Mouse (Mus musculus) embryonic facial prominence, embryonic 14.5 days (tissue): ENCODE measurements around the gene Mob4. TPM values are rescaled to one million over a fixed set of nuclear protein-coding genes. Genes with fewer than 3 reads are reported as not detected.
"Not testable (repeated sequence)": the region's sequence is repeated elsewhere in the genome, so short reads cannot be mapped to it uniquely, and the experiment has no call there.

Source experiments
- ATAC-seq: fragments of 200-750 bp; cut with Nextera tagmentation; 2 replicates; pipeline ENCODE4 v1.8.0; 2017; ENCODE audit warnings: low read depth, moderate number of reproducible peaks, moderate TSS enrichment
- DNase-seq: peaks from one replicate; pipeline ENCODE4 v3.0.0-alpha.2; 2015; ENCODE audit warnings: low spot score
- H3K27ac ChIP-seq: fragments of 300-500 bp; sonication (generic); replicated peaks from 2 replicates; pipeline ENCODE4 v1.5.1; 2014; ENCODE audit warnings: low read depth, mild to moderate bottlenecking, low read length, moderate library complexity
- H3K27me3 ChIP-seq: fragments of 300-500 bp; sonication (generic); replicated peaks from 2 replicates; pipeline ENCODE4 v1.6.1; 2014; ENCODE audit warnings: low read length; ENCODE audit not compliant: control insufficient read depth, insufficient read depth
- H3K36me3 ChIP-seq: fragments of 300-500 bp; sonication (generic); 2 replicates; pipeline ENCODE4 v1.6.1; 2014; ENCODE audit warnings: low read length, mixed read lengths; ENCODE audit not compliant: control insufficient read depth, insufficient read depth
- H3K4me1 ChIP-seq: fragments of 300-500 bp; sonication (generic); 2 replicates; pipeline ENCODE4 v1.6.1; 2014; ENCODE audit warnings: antibody characterized with exemption, low read length; ENCODE audit not compliant: control insufficient read depth, insufficient read depth
- H3K4me2 ChIP-seq: fragments of 300-500 bp; sonication (generic); 2 replicates; pipeline ENCODE4 v1.6.1; 2014; ENCODE audit warnings: low read depth, mild to moderate bottlenecking, low read length, moderate library complexity, mixed read lengths
- H3K4me3 ChIP-seq: fragments of 300-500 bp; sonication (generic); 2 replicates; pipeline ENCODE4 v1.5.1; 2014; ENCODE audit warnings: low read depth, mild to moderate bottlenecking, low read length
- H3K9ac ChIP-seq: fragments of 300-500 bp; sonication (generic); 2 replicates; pipeline ENCODE4 v1.6.1; 2014; ENCODE audit warnings: low read depth, mild to moderate bottlenecking, low read length, moderate library complexity, mixed read lengths
- H3K9me3 ChIP-seq: fragments of 300-500 bp; sonication (generic); 2 replicates; pipeline ENCODE4 v1.6.1; 2016; ENCODE audit warnings: low read length; ENCODE audit not compliant: control insufficient read depth
- WGBS: fragments of 180-500 bp; shearing (Covaris S2); extraction: QIAGEN DNeasy Blood & Tissue Kit; methylation state at CpG from one replicate; pipeline ENCODE4 v1.1.7; 2014; 5-methylcytosine and 5-hydroxymethylcytosine counted together
- polyA plus RNA-seq: library from polyadenylated mRNA; unstranded; fragments of >200 nt; fragmentation: Nextera tagmentation; extraction: Ambion mirVana; gene quantifications from 2 replicates; pipeline ENCODE4 v1.2.1, GENCODE M21; 2014

Mob4 gene
- polyA plus RNA-seq, 1 experiment from 2014 or later, result 122 TPM

DNA sequence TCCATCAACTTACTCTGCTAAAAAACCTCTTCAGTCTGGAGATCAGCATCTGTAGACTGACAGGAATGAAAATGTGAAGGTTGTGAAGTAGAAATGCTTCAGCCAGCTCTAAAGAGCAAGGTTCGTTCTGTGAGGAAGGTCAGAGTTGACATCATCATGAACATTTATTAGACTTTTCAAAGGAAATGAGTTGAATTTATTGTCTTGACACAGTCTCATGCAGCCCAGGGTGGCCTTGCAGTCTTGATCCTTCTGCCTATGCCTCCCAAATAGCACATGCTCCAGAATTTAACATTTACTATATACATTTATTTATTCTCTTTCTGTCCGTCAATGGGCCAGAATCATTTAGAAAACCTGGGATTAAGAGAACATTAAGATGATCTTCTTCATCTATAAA lies 7.5 kb upstream of the Mob4 start:
- H3K27me3 ChIP-seq, result no peaks in the 10 kb centered on the region
- ATAC-seq (no peak), DNase-seq (no peak)
- no peaks in the 10 kb centered on the region for H3K36me3 ChIP-seq
- H3K4me1 ChIP-seq, result no peaks in the 10 kb centered on the region
- no peak overlapping the region for H3K4me3 ChIP-seq
- no peak overlapping the region for H3K9ac ChIP-seq
- H3K9me3 ChIP-seq, result no peaks in the 10 kb centered on the region
- 89% methylated on average over 2 of the region's 2 CpGs for WGBS
- no peak overlapping the region for H3K4me2 ChIP-seq
- H3K27ac ChIP-seq, result no peak overlapping the region

- H3K36me3 ChIP-seq, H3K9me3 ChIP-seq, ATAC-seq, H3K27ac ChIP-seq, H3K4me3 ChIP-seq, DNase-seq, H3K4me1 ChIP-seq, H3K4me2 ChIP-seq, H3K27me3 ChIP-seq, H3K9ac ChIP-seq: not testable (repeated sequence)
- WGBS, result 97% methylated on average over 2 of the region's 2 CpGs
Measured at GRCm38 (mm10) chr1:55124136-55124535, 6.9 kb upstream of the Mob4 start.

DNA sequence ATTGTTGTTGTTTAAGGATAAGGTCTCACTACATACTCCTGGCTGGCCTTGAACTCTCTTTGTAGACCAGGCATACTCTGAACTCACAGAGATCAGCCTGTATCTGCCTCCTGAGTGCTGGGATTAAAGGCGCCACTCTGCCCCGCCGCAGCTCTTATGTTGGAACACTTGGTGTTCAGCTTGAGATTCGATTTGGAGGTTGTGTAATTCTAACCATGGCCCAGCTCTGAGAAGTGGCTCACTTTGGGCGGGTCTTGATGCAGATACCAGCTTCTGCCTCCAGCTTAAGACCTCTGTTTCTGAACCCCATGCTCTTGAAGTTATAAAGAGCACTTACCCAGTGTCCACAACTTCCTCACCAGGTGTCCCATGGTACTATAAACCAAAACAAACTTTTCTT lies 1.3 kb upstream of the Mob4 start:
- Histone ChIP-seq H3K27ac (no peak overlapping the region), H3K36me3 (no peaks in the 10 kb centered on the region), H3K4me3 (no peak overlapping the region), H3K27me3 (no peaks in the 10 kb centered on the region), H3K9me3 (no peaks in the 10 kb centered on the region), H3K4me2 (no peak overlapping the region), H3K9ac (no peak overlapping the region), H3K4me1 (peaks cover 20% of the 10 kb centered on the region)
- no peak for ATAC-seq
- no peak for DNase-seq
- 92% methylated on average over 5 of the region's 5 CpGs for WGBS

DNA sequence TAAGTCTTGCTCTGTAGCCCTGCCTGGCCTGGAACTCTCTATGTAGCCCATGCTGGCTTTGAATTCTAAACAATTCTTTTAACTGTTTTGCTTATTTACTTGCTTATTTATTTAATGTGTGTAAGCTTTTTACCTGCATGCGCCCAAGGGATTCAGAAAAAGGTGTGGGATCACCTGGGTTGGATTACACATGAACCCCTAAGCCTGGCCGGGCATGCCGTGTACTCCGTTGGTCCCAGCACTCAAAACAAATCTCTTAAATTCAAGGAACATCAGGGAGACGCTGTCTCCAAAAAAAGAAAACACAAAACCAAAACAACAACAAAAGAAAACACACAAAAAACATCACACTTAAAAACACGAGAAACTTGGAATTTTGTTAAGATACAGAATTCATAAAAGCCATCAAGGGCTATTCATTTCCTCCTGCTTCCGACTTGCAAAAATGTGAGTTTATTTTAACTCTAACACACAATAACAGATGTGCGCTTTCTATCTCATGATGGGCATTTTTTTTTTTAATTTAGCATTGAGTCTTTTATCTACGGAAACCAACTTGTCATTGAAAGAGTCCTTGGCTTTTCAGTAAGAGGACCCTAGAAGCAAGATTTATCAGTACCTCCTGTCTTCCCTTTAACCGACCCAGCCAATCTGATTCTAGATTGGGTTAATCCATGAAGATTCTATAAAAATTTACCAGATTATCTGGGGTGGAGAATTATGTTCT lies 678 bp upstream of the Mob4 start:
- Histone ChIP-seq H3K4me2 (peak overlapping the region; percentile 79), H3K9me3 (no peaks in the 10 kb centered on the region), H3K4me1 (peaks cover 20% of the 10 kb centered on the region), H3K4me3 (peak overlapping the region; percentile 99), H3K27ac (peak overlapping the region; percentile 98), H3K36me3 (no peaks in the 10 kb centered on the region), H3K9ac (peak overlapping the region; percentile 98), H3K27me3 (no peaks in the 10 kb centered on the region)
- ATAC-seq (no peak), DNase-seq (no peak)
- 60% methylated on average over 10 of the region's 10 CpGs for WGBS

DNA sequence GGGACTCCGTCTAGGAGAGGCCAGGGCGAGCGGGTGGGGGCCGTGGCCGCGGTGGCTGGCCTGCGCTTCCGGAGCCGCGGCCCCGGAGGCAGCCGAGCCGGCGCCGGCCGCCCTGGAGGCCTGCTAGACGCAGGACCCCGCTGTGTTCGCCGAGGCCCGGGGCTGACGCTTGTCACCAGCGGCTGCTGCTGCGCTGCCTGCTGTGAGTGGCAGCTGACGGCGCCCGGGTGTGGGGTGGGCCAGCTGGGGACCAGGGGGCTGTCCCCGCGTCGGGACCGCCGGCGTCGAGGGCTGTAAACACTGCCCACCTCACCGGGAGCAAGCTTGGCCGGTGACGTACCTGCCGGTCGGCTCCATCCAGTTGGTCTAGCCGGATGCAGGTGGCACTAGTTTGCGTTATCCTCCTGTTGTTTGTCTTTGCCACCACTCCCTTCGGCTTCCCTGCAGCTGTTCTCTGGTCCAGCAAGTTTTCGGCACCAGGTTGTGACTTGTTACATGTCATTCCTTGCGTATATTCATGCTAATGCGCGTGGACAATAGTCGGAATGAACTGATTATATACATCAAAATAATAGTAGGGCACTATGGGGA lies 488 bp downstream of the Mob4 start:
- DNase-seq, result peak; percentile 72
- Histone ChIP-seq H3K9ac (peak overlapping the region; percentile 98), H3K27me3 (no peaks in the 10 kb centered on the region), H3K4me2 (peak overlapping the region; percentile 79), H3K27ac (peak overlapping the region; percentile 98), H3K9me3 (no peaks in the 10 kb centered on the region), H3K36me3 (peaks cover 5% of the 10 kb centered on the region; the same call in 1 of the 2 replicates), H3K4me1 (peaks cover 20% of the 10 kb centered on the region), H3K4me3 (peak overlapping the region; percentile 99)
- peak; percentile 82 for ATAC-seq
- WGBS, result under 1% methylated on average over 24 of the region's 47 CpGs

- H3K4me2 ChIP-seq, result peak overlapping the region; percentile 79
- peak overlapping the region; percentile 98 for H3K9ac ChIP-seq
- H3K27me3 ChIP-seq, result no peaks in the 10 kb centered on the region
- DNase-seq, result no peak
- no peak for ATAC-seq
- H3K4me1 ChIP-seq, result peaks cover 20% of the 10 kb centered on the region
- H3K4me3 ChIP-seq, result peak overlapping the region; percentile 99
- no peaks in the 10 kb centered on the region for H3K9me3 ChIP-seq
- peaks cover 5% of the 10 kb centered on the region; the same call in 1 of the 2 replicates for H3K36me3 ChIP-seq
- H3K27ac ChIP-seq, result no peak overlapping the region
- 65% methylated on average over 4 of the region's 4 CpGs for WGBS
Measured at GRCm38 (mm10) chr1:55132308-55132707, 1.3 kb downstream of the Mob4 start.

DNA sequence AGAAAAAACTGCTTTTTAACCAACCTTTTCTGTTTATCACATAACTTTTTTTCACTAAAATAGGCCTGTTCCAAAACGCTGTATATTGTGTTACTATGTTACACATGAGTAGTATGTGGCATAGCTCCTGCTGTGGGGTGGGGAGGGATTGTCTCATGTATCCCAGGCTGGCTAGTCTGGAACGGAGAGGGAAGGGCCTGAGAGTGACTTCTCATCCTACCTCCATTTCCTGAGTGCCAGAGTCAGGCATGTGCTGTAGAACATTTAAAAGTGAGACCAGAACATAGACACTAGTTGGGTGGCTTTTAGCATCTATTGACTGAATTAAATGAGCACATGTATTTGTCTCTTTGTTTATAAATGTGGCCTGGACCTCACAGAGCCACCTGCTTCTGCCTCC lies 2.1 kb downstream of the Mob4 start:
- H3K27ac ChIP-seq, result no peak overlapping the region
- no peak for ATAC-seq
- 0 out of 2 replicates have a peak overlapping the region, but pooled peaks have one; percentile 14 for H3K9ac ChIP-seq
- H3K4me3 ChIP-seq, result no peak overlapping the region
- H3K4me1 ChIP-seq, result peaks cover 20% of the 10 kb centered on the region
- WGBS, result 62% methylated on average over 2 of the region's 2 CpGs
- no peaks in the 10 kb centered on the region for H3K9me3 ChIP-seq
- DNase-seq, result no peak
- peaks cover 9% of the 10 kb centered on the region; the same call in 1 of the 2 replicates for H3K36me3 ChIP-seq
- H3K4me2 ChIP-seq, result 0 out of 2 replicates have a peak overlapping the region, but pooled peaks have one; percentile 10
- H3K27me3 ChIP-seq, result no peaks in the 10 kb centered on the region

- peaks cover 13% of the 10 kb centered on the region for H3K36me3 ChIP-seq
- WGBS, result 90% methylated on average over 3 of the region's 3 CpGs
- no peak overlapping the region for H3K9ac ChIP-seq
- H3K27me3 ChIP-seq, result no peaks in the 10 kb centered on the region
- H3K9me3 ChIP-seq, result no peaks in the 10 kb centered on the region
- ATAC-seq (no peak), DNase-seq (no peak)
- H3K4me3 ChIP-seq, result no peak overlapping the region
- H3K4me2 ChIP-seq, result no peak overlapping the region
- no peak overlapping the region for H3K27ac ChIP-seq
- H3K4me1 ChIP-seq, result peaks cover 20% of the 10 kb centered on the region
Measured at GRCm38 (mm10) chr1:55134301-55134700, 3.3 kb downstream of the Mob4 start.
